Mouse (Mus musculus) brain, adult 2 months (tissue): ENCODE data around the gene 4930595D18Rik.

ENCODE experiments used
- DNase-seq: peaks from one replicate; pipeline ENCODE4 v3.0.0; 2011; ENCODE audit warnings: low read depth, low spot score

Gene 4930595D18Rik

DNA sequence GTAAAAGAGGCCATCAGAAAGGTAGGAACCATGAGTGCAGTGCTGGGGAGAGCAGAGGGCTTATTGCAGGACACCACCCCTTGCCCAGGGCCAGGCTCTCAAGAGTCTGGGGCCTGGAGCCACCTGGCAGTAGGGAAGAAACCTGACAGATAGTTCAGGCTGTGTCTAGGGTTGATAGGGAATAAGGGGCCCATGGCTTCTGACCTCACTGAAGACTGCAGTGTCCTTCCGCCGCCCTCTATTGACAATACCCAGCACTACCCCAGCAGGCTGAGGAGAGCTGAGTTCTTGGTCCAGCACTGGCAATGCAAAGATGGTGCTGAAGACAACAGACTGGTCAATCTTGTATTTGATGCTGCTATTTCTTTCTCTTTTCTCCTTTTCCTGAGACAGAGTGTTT, 47.2 kb downstream of the 4930595D18Rik start:
- no peak for DNase-seq

DNA sequence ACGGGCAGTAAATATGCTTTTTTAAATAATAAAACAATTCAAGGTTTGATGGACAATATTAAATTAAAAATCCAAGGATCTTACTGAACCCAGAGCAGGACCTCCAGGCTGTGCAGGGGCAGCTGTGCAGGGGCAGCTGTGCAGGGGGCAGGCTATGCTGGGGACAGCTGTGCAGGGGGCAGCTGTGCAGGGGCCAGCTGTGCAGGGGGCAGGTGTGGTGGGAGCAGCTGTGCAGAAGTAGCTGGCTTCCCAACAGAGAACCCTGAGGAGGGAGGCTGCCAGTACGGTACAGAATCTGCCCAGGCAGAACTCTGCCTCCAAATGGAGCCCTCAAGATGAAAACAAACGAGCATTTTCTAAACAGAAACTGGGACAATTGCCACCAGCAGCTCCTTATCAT, 48.3 kb downstream of the 4930595D18Rik start:
- DNase-seq = no peak

DNA sequence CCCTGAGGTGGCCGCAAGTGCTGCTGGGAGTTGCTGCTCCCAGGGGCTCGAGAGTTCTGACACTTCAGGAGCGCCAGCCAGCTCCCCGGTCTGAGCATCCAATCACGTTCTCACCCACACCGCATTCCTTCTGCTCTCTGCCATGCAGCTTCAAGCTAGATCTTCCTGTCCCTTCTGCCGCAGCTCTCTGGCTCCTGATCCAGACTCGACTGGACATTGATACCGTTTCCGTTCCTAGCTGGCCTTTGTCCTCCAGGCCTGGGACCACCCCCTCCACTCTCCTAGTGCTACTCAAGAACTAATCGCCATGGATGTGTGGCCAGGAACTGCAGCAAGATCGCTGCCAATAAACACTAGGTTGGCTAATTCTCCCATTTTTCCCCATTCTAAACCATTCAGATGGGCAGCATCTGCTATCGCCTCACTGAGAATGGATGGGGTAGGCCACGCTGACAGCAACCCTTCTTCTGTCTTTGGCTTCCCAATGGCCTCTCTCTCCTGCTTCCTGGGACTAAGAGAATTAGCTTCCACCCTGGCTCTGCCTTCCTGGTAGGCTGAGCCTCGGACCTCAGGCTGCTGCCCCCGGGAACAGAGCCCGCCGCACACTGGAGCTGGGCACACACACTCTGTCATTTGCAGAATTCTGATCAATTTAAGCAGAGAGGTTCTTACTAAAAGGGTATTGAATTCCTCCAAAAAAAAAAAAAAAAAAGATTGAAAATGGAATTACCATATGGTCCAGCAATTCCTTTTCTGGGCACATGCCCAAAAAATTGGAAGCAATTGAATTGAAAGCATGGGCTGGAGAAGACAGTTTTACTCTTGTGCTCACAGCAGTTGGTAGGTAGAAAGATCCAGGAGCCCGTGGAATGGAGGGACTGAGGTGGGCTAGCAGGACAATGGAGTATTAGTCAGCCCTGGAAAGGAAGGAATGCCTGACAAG, 49.2 kb downstream of the 4930595D18Rik start:
- DNase-seq = peak; percentile 58

DNA sequence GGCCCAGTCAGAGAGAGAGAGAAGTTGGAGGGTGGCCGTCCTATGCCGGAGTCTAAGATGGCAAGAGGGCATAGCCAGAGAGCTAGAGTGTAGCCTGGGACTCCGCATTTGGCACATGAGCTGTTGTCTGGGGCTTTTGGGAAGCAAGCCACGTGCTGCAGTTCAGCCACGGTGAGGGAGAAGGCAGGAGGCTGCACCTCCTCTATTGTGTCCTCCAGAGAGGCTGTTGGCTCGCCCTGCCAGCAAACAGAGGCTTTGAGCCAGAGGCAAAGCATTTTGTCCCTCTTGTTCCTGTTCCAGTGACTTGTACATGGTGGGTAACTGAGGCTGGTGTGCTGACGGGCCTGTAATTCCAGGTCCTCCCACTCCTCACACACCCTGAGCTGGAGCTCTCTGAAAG, 50.1 kb downstream of the 4930595D18Rik start:
- DNase-seq = peak; percentile 40

DNA sequence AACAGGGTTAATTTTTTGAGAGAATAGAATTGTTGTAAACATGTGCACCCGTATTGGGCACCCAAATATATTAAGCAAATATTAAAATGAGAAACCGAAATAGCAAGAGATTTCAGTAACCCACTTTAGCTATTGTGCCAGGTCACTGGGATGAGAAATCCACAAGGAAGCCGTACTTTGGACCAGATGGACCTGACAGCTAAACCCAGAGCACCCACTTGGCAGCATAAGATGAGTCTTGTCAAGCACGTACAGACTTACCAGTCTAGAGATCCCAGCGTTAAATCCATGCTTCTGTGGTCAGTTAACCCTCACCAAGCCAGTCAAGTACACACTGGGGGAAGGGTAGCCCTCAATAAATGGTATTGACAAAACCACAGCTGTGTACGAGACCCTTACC, 58.6 kb downstream of the 4930595D18Rik start:
- no peak for DNase-seq

DNA sequence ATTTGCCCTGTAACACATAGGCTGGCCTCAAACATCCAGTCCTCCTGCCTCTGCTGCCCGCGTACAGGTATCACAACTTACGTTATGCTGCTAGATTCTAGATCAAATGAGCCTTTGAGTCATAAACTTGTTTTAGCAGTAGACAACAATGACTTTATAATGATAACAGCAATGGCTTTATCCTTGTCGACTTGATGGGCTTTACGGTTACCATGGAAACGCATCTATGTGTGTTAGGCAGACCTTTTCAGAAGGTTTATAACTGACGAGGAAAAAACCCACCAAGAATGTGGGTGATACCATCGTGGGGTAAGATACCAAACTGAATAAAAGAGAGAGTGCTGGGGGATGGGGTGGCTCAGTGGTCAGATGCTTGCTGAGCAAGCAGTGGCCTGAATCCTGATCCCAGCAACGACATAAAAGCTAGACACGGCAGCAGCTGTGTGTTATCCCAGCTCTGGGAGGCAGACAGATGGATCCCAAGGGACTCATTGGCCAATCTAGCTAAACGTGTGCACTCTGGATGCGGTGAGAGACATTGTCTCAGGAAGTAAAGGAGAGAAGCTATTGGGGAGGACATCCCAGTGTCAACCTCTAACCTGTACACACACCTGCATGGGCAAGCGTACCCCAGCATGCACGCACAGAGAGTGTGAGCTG, 59.6 kb downstream of the 4930595D18Rik start:
- peak; percentile 24 for DNase-seq

DNA sequence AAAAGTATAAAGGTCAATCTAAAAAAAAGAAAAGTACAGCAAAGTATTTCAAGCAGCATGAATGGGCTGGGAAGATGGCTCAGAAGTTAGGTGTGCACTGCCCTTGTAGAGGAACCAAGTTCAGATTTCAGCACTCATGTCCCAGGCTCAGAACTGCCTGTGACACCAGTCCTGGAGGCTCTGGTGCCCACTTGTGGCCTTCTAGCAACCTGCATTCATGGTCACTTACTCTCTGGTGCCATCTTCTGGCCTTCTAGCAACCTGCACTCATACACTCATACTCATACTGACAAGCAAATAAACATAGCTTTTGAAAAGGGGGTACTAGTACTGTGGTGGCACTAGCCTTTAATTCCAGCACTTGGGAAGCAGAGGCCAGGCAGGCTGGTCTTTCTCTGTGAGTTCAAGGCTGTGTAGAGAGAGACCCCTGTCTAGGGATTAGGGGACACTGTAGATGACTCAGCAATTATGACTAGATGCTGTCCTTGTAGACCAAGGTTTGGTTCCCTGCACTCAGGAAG, 61.9 kb downstream of the 4930595D18Rik start:
- peak; percentile 13 for DNase-seq

DNA sequence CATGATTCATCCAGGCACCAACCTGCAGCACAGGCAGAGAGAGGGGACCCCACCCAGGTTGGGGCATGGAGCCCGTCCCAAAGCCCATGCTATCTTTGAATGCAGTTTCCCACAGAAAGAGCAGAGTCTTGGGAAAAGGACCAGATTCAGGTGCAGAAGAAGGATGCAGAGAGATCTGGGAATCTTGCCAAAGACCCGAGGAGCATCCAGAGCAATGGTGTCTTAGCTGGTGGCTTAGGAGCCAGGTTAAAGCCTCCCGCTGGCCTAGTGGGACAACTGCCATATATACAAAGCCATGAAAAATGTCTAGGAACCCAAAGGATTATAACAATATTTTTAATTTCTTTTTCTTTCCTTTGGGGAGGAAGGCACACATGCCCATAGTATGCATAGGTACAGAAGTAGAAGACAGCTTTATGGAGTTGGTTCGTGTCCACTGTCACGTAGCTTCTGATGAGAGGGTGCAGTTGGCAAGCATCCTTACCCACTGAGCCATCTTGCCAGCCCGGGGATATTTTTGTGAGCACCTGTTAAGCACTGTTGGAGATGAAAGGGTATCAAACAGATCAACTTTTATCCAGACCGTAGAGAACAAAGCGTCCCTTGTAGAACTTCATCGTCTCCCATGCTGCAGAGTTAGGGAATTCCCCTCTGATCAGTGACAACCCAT, 63.2 kb downstream of the 4930595D18Rik start:
- DNase-seq = peak; percentile 67

DNA sequence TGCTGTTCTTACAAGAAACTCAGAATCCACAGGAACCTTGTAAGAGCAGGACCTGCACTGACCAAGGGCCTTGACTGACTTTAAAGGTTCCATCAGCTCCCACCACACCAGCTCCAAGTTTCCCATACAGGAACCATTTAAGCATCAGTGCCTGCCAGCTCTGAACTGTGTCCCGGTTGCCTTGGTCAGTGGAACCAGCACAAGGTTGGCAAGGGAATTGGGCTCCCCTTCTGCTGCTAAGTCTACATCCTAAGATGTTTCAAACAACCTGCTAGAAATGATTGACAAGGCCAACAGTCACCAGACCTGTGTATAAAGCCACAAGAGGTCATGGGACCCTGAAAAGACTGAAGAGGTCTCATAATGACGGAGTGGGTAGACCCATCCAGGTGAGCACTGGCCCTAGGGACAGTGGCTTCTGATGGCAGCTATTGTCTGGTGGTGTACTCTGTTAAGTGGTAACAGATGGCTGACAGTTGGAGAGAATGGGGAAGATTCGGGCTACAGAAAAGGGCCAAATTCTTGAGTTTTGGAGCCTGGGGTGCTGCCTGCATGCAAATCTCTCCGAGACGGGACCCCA, 64.7 kb downstream of the 4930595D18Rik start:
- peak; percentile 62 for DNase-seq

DNA sequence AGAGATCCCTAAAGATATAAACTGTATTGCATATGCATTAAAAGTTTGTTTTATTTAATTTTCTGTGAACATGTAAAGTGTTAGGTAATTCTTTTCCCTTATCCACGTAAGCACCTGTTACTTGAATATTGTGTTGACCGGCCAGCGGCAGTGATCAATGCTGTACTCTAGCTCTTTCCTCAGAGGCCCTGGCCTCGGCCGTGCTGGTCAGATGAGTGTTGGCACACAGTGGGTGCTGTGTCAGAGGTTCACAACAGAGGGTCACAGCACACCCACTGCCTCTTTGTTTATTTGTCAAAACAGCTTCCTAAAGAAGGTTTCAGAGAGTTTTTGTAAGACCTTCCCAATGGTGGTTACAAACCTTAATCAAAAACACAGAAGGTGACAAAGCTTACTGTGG, 69.7 kb downstream of the 4930595D18Rik start:
- no peak for DNase-seq

DNA sequence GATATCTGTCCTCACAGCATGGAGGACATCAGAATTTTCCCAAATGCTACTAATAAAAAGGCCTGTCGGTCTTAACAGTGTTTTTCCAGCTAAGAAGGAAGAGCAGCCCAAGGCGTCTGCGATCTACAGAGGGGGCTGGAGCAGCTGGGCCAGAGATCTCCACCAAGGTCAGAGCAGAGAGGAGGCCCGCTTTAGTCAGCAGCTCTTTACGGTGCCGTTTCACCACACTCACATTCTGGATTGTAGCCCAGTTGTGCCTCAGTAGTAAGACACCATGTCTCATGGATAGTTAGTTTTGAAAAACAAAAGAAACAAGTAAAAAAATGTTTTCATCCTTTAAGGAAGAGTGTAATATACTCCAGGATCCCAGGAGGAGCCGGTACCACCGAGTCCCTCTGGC, 73.1 kb downstream of the 4930595D18Rik start:
- DNase-seq = no peak
